Mouse (Mus musculus) forebrain, embryonic 10.5 days (tissue): Measurements from ENCODE around the gene Snx6. TPM values are rescaled to one million over a fixed set of nuclear protein-coding genes. Genes with fewer than 3 reads are reported as not detected.

Experiments
- DNase-seq: peaks from one replicate; pipeline ENCODE4 v3.0.0-alpha.2; 2017; ENCODE audit warnings: low spot score; ENCODE audit errors: extremely low spot score
- H3K27ac ChIP-seq: fragments of 300-500 bp; sonication (generic); 2 replicates; pipeline ENCODE4 v1.5.1; 2016; ENCODE audit warnings: mild to moderate bottlenecking
- H3K27me3 ChIP-seq: fragments of 300-500 bp; sonication (generic); 2 replicates; pipeline ENCODE4 v1.6.1; 2016; ENCODE audit warnings: mild to moderate bottlenecking; ENCODE audit not compliant: poor library complexity, severe bottlenecking
- H3K36me3 ChIP-seq: fragments of 300-500 bp; sonication (generic); replicated peaks from 2 replicates; pipeline ENCODE4 v1.6.1; 2016; ENCODE audit warnings: mild to moderate bottlenecking, moderate library complexity
- H3K4me1 ChIP-seq: fragments of 300-500 bp; sonication (generic); 2 replicates; pipeline ENCODE4 v1.6.1; 2016
- H3K4me3 ChIP-seq: fragments of 300-500 bp; sonication (generic); 2 replicates; pipeline ENCODE4 v1.5.1; 2016; ENCODE audit warnings: mild to moderate bottlenecking, moderate library complexity
- H3K9me3 ChIP-seq: fragments of 300-500 bp; sonication (generic); 2 replicates; pipeline ENCODE4 v1.6.1; 2016; ENCODE audit warnings: mild to moderate bottlenecking, moderate library complexity
- WGBS: fragments of 180-500 bp; shearing (Covaris S2); methylation state at CpG from one replicate; pipeline ENCODE4 v1.1.7; 2016; 5-methylcytosine and 5-hydroxymethylcytosine counted together
- polyA plus RNA-seq: library from polyadenylated mRNA; unstranded; fragments of >200 nt; fragmentation: Nextera tagmentation; extraction: Ambion mirVana; gene quantifications from 2 replicates; pipeline ENCODE4 v1.2.1, GENCODE M21; 2016

Snx6 gene
- polyA plus RNA-seq, 1 experiment from 2014 or later = 188 TPM

GRCm38 (mm10) chr12:54825202-54825601, 29.7 kb upstream of the Snx6 start:
- Histone ChIP-seq H3K9me3 (no peaks in the 10 kb centered on the region), H3K27ac (no peak overlapping the region), H3K4me1 (0 out of 2 replicates have a peak, but pooled peaks cover 4% of the 10 kb centered on the region), H3K36me3 (no peaks in the 10 kb centered on the region), H3K4me3 (no peak overlapping the region), H3K27me3 (no peaks in the 10 kb centered on the region)
- WGBS = 94% methylated on average over 3 of the region's 3 CpGs
- no peak for DNase-seq

DNA sequence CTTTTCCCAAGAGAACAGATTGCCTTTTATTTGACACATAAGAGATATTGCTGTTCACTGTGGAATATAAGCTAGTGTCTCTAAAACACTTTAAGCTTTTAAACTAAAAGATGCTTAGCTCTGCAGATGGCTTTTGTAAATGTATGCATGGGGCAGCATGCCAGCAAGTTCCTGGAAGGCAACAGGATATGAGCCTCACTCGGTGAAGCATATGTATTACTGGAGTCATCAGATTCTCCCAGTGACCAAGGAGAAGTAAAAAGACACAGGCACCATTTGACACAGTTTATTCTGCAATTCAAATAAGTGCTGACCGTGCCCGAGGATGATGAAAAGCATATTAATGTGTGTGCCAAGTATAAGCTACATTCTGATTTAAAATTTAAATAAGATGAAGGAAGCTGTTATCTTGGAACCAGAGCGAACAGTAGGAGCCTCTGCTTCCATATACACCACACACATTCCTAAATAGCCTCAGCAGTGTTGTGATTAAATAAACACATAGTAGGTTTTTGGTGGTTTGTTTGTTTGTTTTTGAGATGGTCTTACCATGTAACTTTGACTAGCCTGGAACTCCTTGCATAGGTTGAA, 27.4 kb upstream of the Snx6 start:
- no peak for DNase-seq
- Histone ChIP-seq H3K27me3 (no peaks in the 10 kb centered on the region), H3K9me3 (no peaks in the 10 kb centered on the region), H3K4me3 (no peak overlapping the region), H3K4me1 (0 out of 2 replicates have a peak, but pooled peaks cover 5% of the 10 kb centered on the region), H3K27ac (no peak overlapping the region), H3K36me3 (no peaks in the 10 kb centered on the region)
- 87% methylated on average over 4 of the region's 4 CpGs for whole genome bisulfite sequencing

GRCm38 (mm10) chr12:54820684-54821161, 25.2 kb upstream of the Snx6 start:
- Histone ChIP-seq H3K27me3 (no peaks in the 10 kb centered on the region), H3K9me3 (no peaks in the 10 kb centered on the region), H3K36me3 (no peaks in the 10 kb centered on the region), H3K4me3 (no peak overlapping the region), H3K27ac (no peak overlapping the region), H3K4me1 (0 out of 2 replicates have a peak, but pooled peaks cover 5% of the 10 kb centered on the region)
- DNase-seq = no peak
- WGBS = 45% methylated on average over 2 of the region's 2 CpGs

- H3K9me3 ChIP-seq = no peaks in the 10 kb centered on the region
- DNase-seq = no peak
- no peak overlapping the region for H3K4me3 ChIP-seq
- no peaks in the 10 kb centered on the region for H3K27me3 ChIP-seq
- H3K36me3 ChIP-seq = no peaks in the 10 kb centered on the region
- 74% methylated on average over 6 of the region's 6 CpGs for WGBS
- H3K4me1 ChIP-seq = 0 out of 2 replicates have a peak, but pooled peaks cover 5% of the 10 kb centered on the region
- H3K27ac ChIP-seq = no peak overlapping the region
Observed at GRCm38 (mm10) chr12:54819181-54819935, 23.9 kb upstream of the Snx6 start.

- H3K4me1 ChIP-seq = 0 out of 2 replicates have a peak, but pooled peaks cover 5% of the 10 kb centered on the region
- no peaks in the 10 kb centered on the region for H3K9me3 ChIP-seq
- no peak overlapping the region for H3K27ac ChIP-seq
- H3K27me3 ChIP-seq = no peaks in the 10 kb centered on the region
- no peaks in the 10 kb centered on the region for H3K36me3 ChIP-seq
- WGBS = 94% methylated on average over 2 of the region's 2 CpGs
- DNase-seq = no peak
- no peak overlapping the region for H3K4me3 ChIP-seq
Observed at GRCm38 (mm10) chr12:54810142-54810541, 14.6 kb upstream of the Snx6 start.

GRCm38 (mm10) chr12:54807481-54807880, 12.0 kb upstream of the Snx6 start:
- H3K27ac ChIP-seq = no peak overlapping the region
- H3K9me3 ChIP-seq = no peaks in the 10 kb centered on the region
- no peak for DNase-seq
- no peaks in the 10 kb centered on the region for H3K36me3 ChIP-seq
- no peak overlapping the region for H3K4me3 ChIP-seq
- no peaks in the 10 kb centered on the region for H3K27me3 ChIP-seq
- WGBS = 69% methylated on average over 6 of the region's 6 CpGs
- H3K4me1 ChIP-seq = 0 out of 2 replicates have a peak, but pooled peaks cover 5% of the 10 kb centered on the region

- Histone ChIP-seq H3K27me3 (no peaks in the 10 kb centered on the region), H3K4me3 (no peak overlapping the region), H3K27ac (no peak overlapping the region), H3K9me3 (no peaks in the 10 kb centered on the region), H3K4me1 (0 out of 2 replicates have a peak, but pooled peaks cover 5% of the 10 kb centered on the region), H3K36me3 (no peaks in the 10 kb centered on the region)
- WGBS = 79% methylated on average over 6 of the region's 6 CpGs
- no peak for DNase-seq
Observed at GRCm38 (mm10) chr12:54806131-54806530, 10.6 kb upstream of the Snx6 start.

GRCm38 (mm10) chr12:54805254-54806002, 9.9 kb upstream of the Snx6 start:
- DNase-seq = no peak
- H3K27ac ChIP-seq = 0 out of 2 replicates have a peak overlapping the region, but pooled peaks have one; percentile 0
- no peaks in the 10 kb centered on the region for H3K9me3 ChIP-seq
- no peaks in the 10 kb centered on the region for H3K36me3 ChIP-seq
- no peaks in the 10 kb centered on the region for H3K27me3 ChIP-seq
- 0 out of 2 replicates have a peak, but pooled peaks cover 5% of the 10 kb centered on the region for H3K4me1 ChIP-seq
- WGBS = 88% methylated on average over 6 of the region's 6 CpGs
- no peak overlapping the region for H3K4me3 ChIP-seq

DNA sequence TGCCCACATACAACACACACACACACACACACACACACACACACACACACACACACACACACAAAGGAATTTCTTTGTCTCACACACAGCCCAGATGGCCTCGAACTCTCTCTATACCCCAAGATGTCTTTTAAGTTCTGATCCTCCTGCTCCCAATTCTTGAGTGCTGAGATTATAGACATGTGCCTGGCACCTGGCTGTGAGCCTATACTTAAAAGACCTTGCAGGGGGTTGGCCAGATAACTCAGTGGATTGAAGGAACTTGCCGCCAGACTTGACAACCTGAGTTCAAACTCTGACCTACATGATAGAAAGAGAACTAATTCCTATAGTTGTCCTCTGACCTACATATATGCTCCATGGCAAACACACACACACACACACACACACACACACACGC, 8.0 kb upstream of the Snx6 start:
- no peak overlapping the region for H3K4me3 ChIP-seq
- H3K4me1 ChIP-seq = 0 out of 2 replicates have a peak, but pooled peaks cover 5% of the 10 kb centered on the region
- no peaks in the 10 kb centered on the region for H3K27me3 ChIP-seq
- 84% methylated on average over 3 of the region's 3 CpGs for WGBS
- H3K9me3 ChIP-seq = no peaks in the 10 kb centered on the region
- no peak for DNase-seq
- no peaks in the 10 kb centered on the region for H3K36me3 ChIP-seq
- no peak overlapping the region for H3K27ac ChIP-seq

DNA sequence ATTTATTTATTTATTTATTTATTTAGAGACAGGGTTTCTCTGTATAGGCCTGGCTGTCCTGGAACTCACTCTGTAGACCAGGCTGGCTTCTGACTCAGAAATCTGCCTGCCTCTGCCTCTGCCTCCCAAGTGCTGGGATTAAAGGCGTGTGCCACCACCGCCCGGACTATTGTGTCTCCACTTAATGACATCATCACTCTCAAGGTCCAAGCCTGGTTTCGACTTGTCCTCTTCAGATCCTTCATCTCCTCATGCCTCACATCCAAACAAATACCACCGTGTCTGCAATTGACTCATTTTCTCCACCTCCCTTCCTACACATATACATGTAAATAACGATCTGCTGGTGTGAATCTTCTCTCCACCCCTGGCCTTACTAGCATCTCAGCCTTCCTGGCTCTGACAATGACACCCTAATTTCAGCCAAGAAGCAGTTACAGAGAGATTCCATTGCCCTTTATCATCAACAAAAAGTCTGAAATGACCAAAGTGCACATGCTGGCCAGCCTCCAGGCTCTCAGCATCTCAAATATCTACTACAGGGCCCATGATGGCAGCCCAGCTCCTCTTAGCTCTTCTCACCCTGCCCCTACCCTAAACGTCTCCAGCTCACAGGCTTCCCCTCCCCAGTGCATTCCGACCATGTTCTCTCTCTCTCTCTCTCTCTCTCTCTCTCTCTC, 1.2 kb upstream of the Snx6 start:
- Histone ChIP-seq H3K4me1 (peaks cover 25% of the 10 kb centered on the region), H3K36me3 (peaks cover 14% of the 10 kb centered on the region), H3K4me3 (no peak overlapping the region), H3K27ac (no peak overlapping the region), H3K27me3 (no peaks in the 10 kb centered on the region), H3K9me3 (no peaks in the 10 kb centered on the region)
- 89% methylated on average over 8 of the region's 8 CpGs for WGBS
- DNase-seq = no peak

- H3K36me3 ChIP-seq = peaks cover 24% of the 10 kb centered on the region
- DNase-seq = no peak
- H3K4me3 ChIP-seq = peak overlapping the region; percentile 98
- peaks cover 47% of the 10 kb centered on the region for H3K4me1 ChIP-seq
- WGBS = 50% methylated on average over 3 of the region's 3 CpGs
- peak overlapping the region; percentile 98 for H3K27ac ChIP-seq
- H3K27me3 ChIP-seq = no peaks in the 10 kb centered on the region
- no peaks in the 10 kb centered on the region for H3K9me3 ChIP-seq
Observed at GRCm38 (mm10) chr12:54794392-54794791, 1.1 kb downstream of the Snx6 start.

DNA sequence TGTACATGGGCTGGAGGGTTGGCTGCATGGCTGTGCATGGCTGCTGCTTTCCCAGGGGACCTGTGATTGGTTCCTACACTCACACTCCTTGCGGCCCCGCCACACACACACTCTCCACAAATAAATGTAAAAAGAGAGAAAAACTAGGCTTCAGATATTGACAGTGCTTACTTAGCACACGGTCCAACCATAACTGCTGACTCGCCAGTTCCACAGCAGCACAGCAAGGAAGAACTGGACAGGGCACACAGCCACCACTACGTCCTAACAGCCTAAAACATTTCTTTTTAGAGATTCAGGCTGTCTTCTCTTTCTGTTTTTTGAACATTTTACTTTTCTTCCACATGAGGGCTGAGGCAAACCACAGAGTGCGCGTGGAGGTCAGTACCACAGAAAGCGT, 4.0 kb downstream of the Snx6 start:
- H3K36me3 ChIP-seq = peaks cover 43% of the 10 kb centered on the region
- WGBS = 94% methylated on average over 8 of the region's 8 CpGs
- no peaks in the 10 kb centered on the region for H3K9me3 ChIP-seq
- H3K27ac ChIP-seq = 0 out of 2 replicates have a peak overlapping the region, but pooled peaks have one; percentile 11
- no peak for DNase-seq
- peaks cover 55% of the 10 kb centered on the region for H3K4me1 ChIP-seq
- no peaks in the 10 kb centered on the region for H3K27me3 ChIP-seq
- H3K4me3 ChIP-seq = no peak overlapping the region
